Mouse (Mus musculus) kidney, adult 2 months (tissue): ENCODE measurements around the gene Kcnk7. TPM values are rescaled to one million over a fixed set of nuclear protein-coding genes. Genes with fewer than 3 reads are reported as not detected.

Source experiments
- DNase-seq: peaks from one replicate; pipeline ENCODE4 v3.0.0; 2021
- H3K27ac ChIP-seq: fragments of 200-500 bp; 2 replicates; pipeline ENCODE4 v1.5.1; 2012; ENCODE audit warnings: low read depth, low read length, control low read depth, inconsistent platforms; ENCODE audit not compliant: insufficient read depth
- H3K27me3 ChIP-seq: fragments of 200-500 bp; replicated peaks from 2 replicates; pipeline ENCODE4 v1.6.1; 2012; ENCODE audit warnings: mild to moderate bottlenecking, moderate library complexity, low read length, inconsistent platforms; ENCODE audit not compliant: control insufficient read depth, insufficient read depth
- H3K36me3 ChIP-seq: fragments of 200-500 bp; 2 replicates; pipeline ENCODE4 v1.6.1; 2012; ENCODE audit warnings: mild to moderate bottlenecking, moderate library complexity, low read length, inconsistent platforms; ENCODE audit not compliant: control insufficient read depth, insufficient read depth
- H3K4me1 ChIP-seq: fragments of 200-500 bp; 2 replicates; pipeline ENCODE4 v1.6.1; 2011; ENCODE audit warnings: low read length; ENCODE audit not compliant: control insufficient read depth, insufficient read depth
- H3K4me3 ChIP-seq: fragments of 200-500 bp; 2 replicates; pipeline ENCODE4 v1.5.1; 2011; ENCODE audit warnings: mild to moderate bottlenecking, low read depth, low read length, control low read depth; ENCODE audit not compliant: insufficient read depth
- CTCF ChIP-seq: fragments of 200-500 bp; conservative IDR thresholded peaks from 2 replicates; pipeline ENCODE4 v1.5.1; 2011; ENCODE audit warnings: low read depth, mild to moderate bottlenecking, control low read depth, low read length, moderate library complexity, mixed read lengths; ENCODE audit not compliant: insufficient read depth, insufficient read length
- POLR2A ChIP-seq: fragments of 200-500 bp; IDR thresholded peaks from one replicate; pipeline ENCODE4 v1.6.1; 2011; ENCODE audit warnings: low read depth, low read length, control low read depth
- WGBS: fragments of 180-500 bp; shearing (Covaris S2); methylation state at CpG from one replicate; pipeline ENCODE4 v1.1.7; 2018; 5-methylcytosine and 5-hydroxymethylcytosine counted together
- polyA plus RNA-seq: library from polyadenylated mRNA; depleted of rRNA; stranded (reverse); fragments of >200 nt; gene quantifications from 2 replicates; pipeline ENCODE4 v1.2.3, GENCODE M21; 2012

The Kcnk7 gene
- polyA plus RNA-seq, 1 experiment, result 0.13 TPM

DNA sequence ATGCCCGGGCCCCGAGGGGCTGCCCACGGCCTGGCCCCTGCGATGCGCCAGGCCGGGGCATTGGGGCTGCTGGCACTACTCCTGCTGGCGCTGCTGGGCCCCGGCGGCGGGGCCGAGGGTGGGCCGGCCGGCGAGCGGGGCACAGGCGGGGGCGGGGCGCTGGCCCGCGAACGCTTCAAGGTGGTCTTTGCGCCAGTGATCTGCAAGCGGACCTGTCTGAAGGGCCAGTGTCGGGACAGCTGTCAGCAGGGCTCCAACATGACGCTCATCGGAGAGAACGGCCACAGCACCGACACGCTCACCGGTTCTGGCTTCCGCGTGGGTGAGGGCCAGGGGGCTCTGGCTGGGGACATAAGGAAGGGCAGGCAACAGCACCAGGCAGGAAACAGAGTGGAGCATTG, 38.1 kb downstream of the Kcnk7 start:
- Histone ChIP-seq H3K4me1 (0 out of 2 replicates have a peak, but pooled peaks cover 3% of the 10 kb centered on the region), H3K27ac (peak overlapping the region; percentile 67), H3K27me3 (no peaks in the 10 kb centered on the region), H3K4me3 (peak overlapping the region; percentile 72), H3K36me3 (no peaks in the 10 kb centered on the region)
- no peak for TF ChIP-seq POLR2A
- TF ChIP-seq CTCF, result no peak
- 6% methylated on average over 32 of the region's 32 CpGs for WGBS
- DNase-seq, result no peak

DNA sequence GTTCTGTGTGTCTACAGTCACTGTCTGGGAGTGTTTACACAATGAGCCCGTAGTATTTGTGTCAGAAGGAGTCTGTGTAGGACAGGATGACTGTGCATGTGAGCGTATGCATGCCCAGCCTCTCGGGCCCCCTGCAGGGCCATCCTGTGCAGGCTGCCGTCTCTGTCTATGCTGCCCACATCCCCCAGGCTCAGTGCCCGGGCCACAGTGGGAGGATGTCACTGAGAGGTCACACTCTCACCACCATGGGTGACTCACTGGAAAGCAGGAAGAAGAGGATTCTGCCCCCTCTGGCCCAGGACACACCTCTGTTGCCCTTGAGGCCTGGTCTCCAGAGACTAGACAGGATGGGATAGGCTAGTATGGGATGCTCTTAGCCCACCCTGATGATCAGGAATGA, 39.4 kb downstream of the Kcnk7 start:
- DNase-seq, result peak; percentile 43
- WGBS, result 54% methylated on average over 5 of the region's 5 CpGs
- Histone ChIP-seq H3K27me3 (no peaks in the 10 kb centered on the region), H3K27ac (peak overlapping the region; percentile 33), H3K36me3 (no peaks in the 10 kb centered on the region), H3K4me3 (no peak overlapping the region), H3K4me1 (0 out of 2 replicates have a peak, but pooled peaks cover 3% of the 10 kb centered on the region)
- TF ChIP-seq CTCF (no peak), POLR2A (no peak)

DNA sequence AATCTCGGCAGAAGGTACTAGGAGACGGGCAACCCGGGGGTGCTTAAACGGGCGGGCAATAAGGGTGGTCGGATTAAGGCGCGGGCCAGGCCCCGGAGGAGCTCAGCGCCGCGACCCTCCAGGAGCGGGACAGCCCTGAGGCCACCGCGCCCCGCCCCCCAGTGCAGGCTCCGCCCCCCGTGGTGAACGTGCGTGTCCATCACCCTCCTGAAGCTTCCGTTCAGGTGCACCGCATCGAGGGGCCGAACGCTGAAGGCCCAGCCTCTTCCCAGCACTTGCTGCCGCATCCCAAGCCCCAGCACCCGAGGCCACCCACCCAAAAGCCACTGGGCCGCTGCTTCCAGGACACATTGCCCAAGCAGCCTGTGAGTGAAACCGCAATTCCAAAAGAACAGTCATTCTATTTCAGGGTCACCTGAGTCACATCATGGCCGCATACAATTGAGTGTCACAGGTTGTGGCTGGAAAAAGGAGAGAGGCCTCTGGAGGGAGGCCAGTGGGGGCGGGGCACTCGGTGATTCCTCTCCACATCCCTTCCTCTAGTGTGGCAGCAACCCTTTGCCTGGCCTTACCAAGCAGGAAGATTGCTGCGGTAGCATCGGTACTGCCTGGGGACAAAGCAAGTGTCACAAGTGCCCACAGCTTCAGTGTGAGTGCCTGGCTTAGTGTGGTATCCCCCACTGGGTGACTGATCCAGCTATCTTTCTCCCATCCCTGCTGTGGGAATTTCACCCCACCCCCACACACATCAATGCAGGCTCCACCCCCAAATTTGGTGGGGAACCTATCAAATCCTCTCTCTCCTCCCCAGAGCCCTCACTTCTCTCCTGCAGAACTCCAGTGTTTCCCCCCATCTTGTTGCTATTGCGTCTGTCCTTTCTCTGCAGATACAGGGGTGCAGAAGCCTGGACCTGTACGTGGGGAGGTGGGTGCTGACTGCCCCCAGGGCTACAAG, 41.9 kb downstream of the Kcnk7 start:
- no peak for TF ChIP-seq CTCF
- no peak for TF ChIP-seq POLR2A
- 29% methylated on average over 36 of the region's 36 CpGs for WGBS
- 0 out of 2 replicates have a peak, but pooled peaks cover 3% of the 10 kb centered on the region for H3K4me1 ChIP-seq
- DNase-seq, result no peak
- no peak overlapping the region for H3K4me3 ChIP-seq
- no peaks in the 10 kb centered on the region for H3K27me3 ChIP-seq
- no peaks in the 10 kb centered on the region for H3K36me3 ChIP-seq
- no peak overlapping the region for H3K27ac ChIP-seq

DNA sequence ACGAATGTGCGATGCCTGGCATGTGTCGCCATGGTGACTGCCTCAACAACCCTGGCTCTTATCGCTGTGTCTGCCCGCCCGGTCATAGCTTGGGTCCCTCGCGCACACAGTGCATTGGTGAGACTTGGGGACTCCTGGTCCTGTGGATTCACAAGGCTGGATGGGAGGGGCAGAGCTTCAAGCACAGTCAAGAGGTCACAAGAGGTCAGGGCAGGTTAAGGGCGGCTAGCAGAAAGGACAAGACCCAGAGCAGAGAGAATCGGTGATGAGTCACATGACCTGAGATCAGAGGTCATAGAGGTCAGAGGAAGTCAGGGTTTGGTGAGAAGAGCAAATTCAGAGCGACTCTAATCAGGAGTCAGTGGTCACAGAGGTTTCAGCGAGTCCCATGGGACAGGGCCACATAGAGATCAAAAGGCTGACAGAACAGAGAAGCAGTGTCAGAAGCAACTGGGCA, 42.8 kb downstream of the Kcnk7 start:
- no peaks in the 10 kb centered on the region for H3K4me1 ChIP-seq
- 74% methylated on average over 12 of the region's 12 CpGs for WGBS

DNA sequence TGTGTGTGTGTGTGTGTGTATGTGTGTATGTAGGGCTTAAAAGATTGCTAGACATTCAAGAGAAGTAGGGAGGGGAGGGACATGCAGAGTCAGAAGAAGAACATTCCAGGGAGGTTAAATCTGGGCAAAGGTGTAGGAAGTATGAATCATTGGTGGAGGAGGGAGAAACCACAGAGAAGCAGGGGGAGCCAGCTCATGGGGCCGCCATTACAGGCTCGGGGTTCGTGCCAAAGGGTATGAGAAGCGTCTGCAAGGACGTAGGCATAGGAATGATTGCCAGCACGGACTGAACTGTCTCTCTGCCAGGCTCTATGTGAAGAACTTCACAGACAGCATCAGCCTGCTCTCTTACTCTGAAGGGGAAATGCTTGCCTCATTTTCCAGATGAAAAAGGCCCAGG, 45.3 kb downstream of the Kcnk7 start:
- H3K4me1 ChIP-seq, result no peaks in the 10 kb centered on the region
- no peak for DNase-seq
- H3K36me3 ChIP-seq, result no peaks in the 10 kb centered on the region
- no peaks in the 10 kb centered on the region for H3K27me3 ChIP-seq
- TF ChIP-seq POLR2A, result no peak
- no peak overlapping the region for H3K4me3 ChIP-seq
- no peak overlapping the region for H3K27ac ChIP-seq
- WGBS, result 78% methylated on average over 6 of the region's 6 CpGs

More for the DNA sequence above, 42.8 kb downstream of the Kcnk7 start:
- H3K27ac ChIP-seq, result no peak overlapping the region
- TF ChIP-seq CTCF (no peak), POLR2A (no peak)
- H3K4me3 ChIP-seq, result no peak overlapping the region
- H3K27me3 ChIP-seq, result no peaks in the 10 kb centered on the region
- no peak for DNase-seq
- no peaks in the 10 kb centered on the region for H3K36me3 ChIP-seq

DNA sequence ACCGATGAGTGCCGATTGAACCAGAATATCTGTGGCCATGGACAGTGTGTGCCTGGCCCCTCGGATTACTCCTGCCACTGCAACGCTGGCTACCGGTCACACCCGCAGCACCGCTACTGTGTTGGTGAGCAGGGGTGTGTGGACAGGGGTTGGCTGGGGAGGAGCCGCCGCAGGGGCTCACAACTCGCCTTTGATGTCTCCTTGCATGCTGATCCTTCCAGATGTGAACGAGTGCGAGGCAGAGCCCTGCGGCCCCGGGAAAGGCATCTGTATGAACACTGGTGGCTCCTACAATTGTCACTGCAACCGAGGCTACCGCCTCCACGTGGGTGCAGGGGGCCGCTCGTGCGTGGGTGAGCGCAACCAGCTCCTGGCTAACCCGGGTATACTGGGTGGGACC, 46.8 kb downstream of the Kcnk7 start:
- TF ChIP-seq POLR2A, result no peak
- no peak for TF ChIP-seq CTCF

DNA sequence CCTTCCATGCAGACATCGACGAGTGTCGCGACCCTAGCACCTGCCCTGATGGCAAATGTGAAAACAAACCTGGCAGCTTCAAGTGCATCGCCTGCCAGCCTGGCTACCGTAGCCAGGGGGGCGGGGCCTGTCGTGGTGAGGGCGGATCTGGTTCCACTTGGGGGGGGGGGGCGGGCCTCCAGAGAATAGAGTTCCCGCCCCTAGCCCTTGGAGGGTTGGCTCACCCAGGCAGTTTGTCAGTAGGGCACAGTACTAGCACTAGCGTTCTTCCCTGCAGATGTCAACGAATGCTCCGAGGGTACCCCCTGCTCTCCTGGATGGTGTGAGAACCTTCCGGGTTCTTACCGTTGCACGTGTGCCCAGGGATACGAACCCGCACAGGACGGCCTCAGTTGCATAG, 47.6 kb downstream of the Kcnk7 start:
- no peak overlapping the region for H3K27ac ChIP-seq
- no peaks in the 10 kb centered on the region for H3K36me3 ChIP-seq
- H3K4me3 ChIP-seq, result no peak overlapping the region
- DNase-seq, result peak; percentile 75
- H3K27me3 ChIP-seq, result no peaks in the 10 kb centered on the region
- H3K4me1 ChIP-seq, result no peaks in the 10 kb centered on the region
- TF ChIP-seq POLR2A (no peak), CTCF (no peak)
- 28% methylated on average over 20 of the region's 20 CpGs for WGBS

More for the DNA sequence above, 46.8 kb downstream of the Kcnk7 start:
- DNase-seq, result no peak
- no peak overlapping the region for H3K27ac ChIP-seq
- H3K36me3 ChIP-seq, result no peaks in the 10 kb centered on the region
- no peaks in the 10 kb centered on the region for H3K27me3 ChIP-seq
- WGBS, result 49% methylated on average over 22 of the region's 22 CpGs
- H3K4me3 ChIP-seq, result no peak overlapping the region
- H3K4me1 ChIP-seq, result no peaks in the 10 kb centered on the region
